Mouse (Mus musculus) lung, postnatal 25 days (tissue): ENCODE measurements around the gene Spen.

Source experiments
- DNase-seq: peaks from one replicate; pipeline ENCODE4 v3.0.0; 2022; ENCODE audit warnings: low spot score

The Spen gene

GRCm38 (mm10) chr4:141472641-141473321 is 65.6 kb downstream of the Spen start:
- DNase-seq: no peak

GRCm38 (mm10) chr4:141471491-141471890 is 66.9 kb downstream of the Spen start:
- DNase-seq: no peak

- no peak for DNase-seq
Observed at GRCm38 (mm10) chr4:141469343-141469742, 69.1 kb downstream of the Spen start.

- DNase-seq: no peak
Observed at GRCm38 (mm10) chr4:141468576-141468975, 69.8 kb downstream of the Spen start.

- DNase-seq: no peak
Observed at GRCm38 (mm10) chr4:141467581-141467927, 70.8 kb downstream of the Spen start.

GRCm38 (mm10) chr4:141466844-141467580 is 71.4 kb downstream of the Spen start:
- DNase-seq: no peak

- DNase-seq: no peak
Observed at GRCm38 (mm10) chr4:141466289-141466795, 72.1 kb downstream of the Spen start.

- DNase-seq: no peak
Observed at GRCm38 (mm10) chr4:141465512-141466288, 72.7 kb downstream of the Spen start.

GRCm38 (mm10) chr4:141464722-141465121 is 73.7 kb downstream of the Spen start:
- no peak for DNase-seq

- no peak for DNase-seq
Observed at GRCm38 (mm10) chr4:141463472-141463871, 74.9 kb downstream of the Spen start.

- DNase-seq: no peak
Observed at GRCm38 (mm10) chr4:141461576-141461975, 76.8 kb downstream of the Spen start.

GRCm38 (mm10) chr4:141461088-141461487 is 77.3 kb downstream of the Spen start:
- no peak for DNase-seq

- no peak for DNase-seq
Observed at GRCm38 (mm10) chr4:141460481-141460880, 77.9 kb downstream of the Spen start.

GRCm38 (mm10) chr4:141459766-141460165 is 78.6 kb downstream of the Spen start:
- DNase-seq: no peak

- DNase-seq: no peak
Observed at GRCm38 (mm10) chr4:141458888-141459287, 79.5 kb downstream of the Spen start.

- DNase-seq: no peak
Observed at GRCm38 (mm10) chr4:141458236-141458635, 80.2 kb downstream of the Spen start.

GRCm38 (mm10) chr4:141456193-141456938 is 82.0 kb downstream of the Spen start:
- DNase-seq: no peak

GRCm38 (mm10) chr4:141455526-141455925 is 82.9 kb downstream of the Spen start:
- no peak for DNase-seq

GRCm38 (mm10) chr4:141454581-141455350 is 83.6 kb downstream of the Spen start:
- DNase-seq: peak; percentile 12

GRCm38 (mm10) chr4:141451916-141452450 is 86.4 kb downstream of the Spen start:
- DNase-seq: no peak

GRCm38 (mm10) chr4:141451251-141451650 is 87.1 kb downstream of the Spen start:
- DNase-seq: no peak
